Mouse (Mus musculus) hindlimb bud, embryonic 11.5 days (tissue): ENCODE data around the gene Pard3b.
A peak's percentile ranks its signal among the peaks of the same experiment; 100 is the strongest.

Experiments
- DNase-seq: peaks from one replicate; pipeline ENCODE4 v3.0.0-alpha.2; 2012; ENCODE audit warnings: low read depth, low spot score; ENCODE audit errors: extremely low spot score

Gene Pard3b

DNA sequence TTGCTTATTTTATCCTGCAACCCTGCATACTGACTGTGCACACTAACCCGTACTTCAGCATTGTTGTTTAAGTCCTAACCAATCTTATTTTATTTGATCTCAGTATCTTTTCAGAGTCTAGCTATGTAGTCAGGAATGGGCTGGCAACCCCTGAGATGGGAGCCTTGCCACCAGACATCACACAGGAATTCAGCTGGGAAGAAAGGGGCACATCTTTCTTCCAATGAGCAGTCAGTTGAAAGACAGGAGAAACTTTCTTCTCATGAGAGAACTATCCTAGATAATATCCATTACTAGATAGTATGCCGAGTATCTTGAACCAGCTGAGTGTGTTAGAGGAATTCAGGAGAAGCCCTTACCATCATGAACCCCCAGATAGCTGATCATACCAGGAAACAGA lies 985.5 kb downstream of the Pard3b start:
- no peak for DNase-seq

DNA sequence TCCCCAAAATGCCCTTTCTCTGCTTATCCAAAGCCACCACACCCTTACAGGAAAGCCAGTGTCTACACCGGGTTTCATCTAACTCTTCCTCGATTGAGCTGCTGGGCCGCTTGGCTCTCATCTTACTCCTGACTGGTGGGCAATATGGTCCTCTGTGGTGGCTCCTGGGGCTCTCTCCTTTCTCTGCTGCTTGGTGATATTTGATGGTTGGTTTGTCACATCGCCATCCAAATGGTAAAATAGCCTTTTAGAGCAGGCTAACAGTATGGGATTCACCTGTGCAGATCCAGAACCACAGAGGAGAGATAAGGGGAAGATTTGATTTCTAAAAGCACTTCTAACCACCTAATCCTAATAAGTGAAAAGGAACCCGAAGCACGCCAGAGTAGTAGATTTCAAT lies 986.2 kb downstream of the Pard3b start:
- DNase-seq: no peak

- DNase-seq: peak; percentile 71
Observed at GRCm38 (mm10) chr1:62625332-62625731, 986.7 kb downstream of the Pard3b start.

DNA sequence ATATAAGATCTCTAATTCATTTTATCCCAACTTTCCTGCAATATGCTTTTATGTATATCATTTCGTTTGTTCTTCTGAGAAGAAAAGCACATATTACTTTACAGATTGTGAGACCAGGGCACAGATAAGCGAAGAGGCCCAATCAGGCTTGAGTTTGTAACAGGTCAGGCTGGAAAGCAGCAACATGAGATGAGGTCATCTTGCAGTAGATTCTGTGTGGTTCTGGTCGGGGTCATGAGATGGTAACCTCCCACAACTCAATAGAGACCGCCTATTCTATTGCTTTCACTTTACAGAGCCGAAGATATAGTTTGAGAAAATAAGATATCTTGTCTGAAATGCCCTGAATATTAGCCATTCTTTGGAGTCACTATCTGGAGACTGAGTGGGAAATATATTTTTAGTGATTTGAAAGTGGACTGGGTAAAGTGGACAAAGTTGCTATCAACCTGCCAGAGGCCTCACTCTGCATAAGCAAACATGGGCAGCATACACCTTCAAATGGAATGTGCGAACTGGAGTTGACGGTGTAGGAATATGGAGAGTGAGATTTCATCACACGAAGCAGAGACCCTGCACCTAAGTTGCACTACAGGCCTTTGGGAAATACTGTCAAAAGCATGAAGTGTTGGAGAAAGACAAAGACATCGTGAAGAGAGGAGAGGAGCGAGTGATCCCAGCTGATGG lies 987.3 kb downstream of the Pard3b start:
- DNase-seq: no peak

- no peak for DNase-seq
Observed at GRCm38 (mm10) chr1:62629952-62630351, 991.3 kb downstream of the Pard3b start.

DNA sequence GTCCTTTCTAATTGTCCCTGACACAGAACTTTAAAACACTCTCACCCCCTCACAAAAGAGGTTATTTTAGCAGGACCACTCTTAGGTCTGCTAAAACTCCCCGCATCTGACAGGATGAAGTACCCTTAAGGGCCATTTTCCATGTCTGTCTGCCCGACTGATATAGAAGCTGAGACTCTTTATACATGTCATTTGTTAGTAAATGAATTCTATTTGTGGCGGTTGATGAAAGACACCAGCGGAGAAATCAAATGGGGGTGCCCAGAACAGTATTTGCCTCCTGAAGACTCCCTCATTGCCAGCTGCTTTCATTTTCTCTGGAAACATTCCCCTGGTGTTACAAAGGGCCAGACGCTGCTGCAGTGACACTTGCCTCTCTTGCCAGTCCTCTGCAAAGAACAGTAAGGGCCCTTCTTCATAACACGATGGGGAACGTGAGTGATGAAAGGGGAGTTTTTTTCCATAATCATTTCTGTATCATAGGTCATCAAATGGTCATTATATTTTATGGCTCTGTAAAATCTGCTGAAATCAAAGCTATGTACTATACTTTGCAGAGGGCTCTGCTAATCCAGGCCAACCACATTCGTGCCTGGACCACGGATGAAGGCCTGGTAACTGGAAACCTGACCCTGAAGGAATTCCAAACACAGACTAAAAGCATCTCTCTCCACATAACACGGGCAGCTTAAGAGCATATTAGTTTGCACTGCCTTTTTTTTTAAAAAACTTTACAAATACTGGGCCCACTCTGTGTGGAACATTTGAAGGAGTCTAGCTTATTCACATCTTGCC lies 993.1 kb downstream of the Pard3b start:
- DNase-seq: no peak

DNA sequence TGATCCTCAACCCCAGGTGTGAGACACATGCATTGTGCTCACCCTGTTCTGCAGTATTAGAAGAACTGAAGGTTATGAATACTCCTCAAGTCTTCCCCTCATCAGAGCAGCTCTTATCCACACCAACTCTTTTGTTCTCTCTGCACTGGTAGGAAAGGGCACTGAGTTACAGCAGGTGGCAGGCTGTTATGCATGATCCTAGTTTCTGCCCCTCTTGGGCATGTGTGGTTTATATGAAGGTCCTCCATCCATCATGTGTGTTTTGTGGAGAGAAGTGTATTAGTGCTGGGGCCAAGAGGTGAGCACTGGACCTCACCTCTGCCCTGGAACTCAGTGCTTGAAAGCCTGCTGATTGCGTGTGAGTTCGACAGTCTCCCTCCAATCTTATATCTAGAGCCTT lies 994.3 kb downstream of the Pard3b start:
- DNase-seq: no peak

GRCm38 (mm10) chr1:62635203-62635602 lies 996.6 kb downstream of the Pard3b start:
- DNase-seq: no peak

GRCm38 (mm10) chr1:62636906-62637673 lies 998.5 kb downstream of the Pard3b start:
- no peak for DNase-seq

GRCm38 (mm10) chr1:62639012-62639411 lies 1000.4 kb downstream of the Pard3b start:
- no peak for DNase-seq

- DNase-seq: no peak
Observed at GRCm38 (mm10) chr1:62639440-62639839, 1000.8 kb downstream of the Pard3b start.

GRCm38 (mm10) chr1:62644631-62645278 lies 1006.1 kb downstream of the Pard3b start:
- DNase-seq: peak; percentile 73

- DNase-seq: no peak
Observed at GRCm38 (mm10) chr1:62646812-62647211, 1008.2 kb downstream of the Pard3b start.

DNA sequence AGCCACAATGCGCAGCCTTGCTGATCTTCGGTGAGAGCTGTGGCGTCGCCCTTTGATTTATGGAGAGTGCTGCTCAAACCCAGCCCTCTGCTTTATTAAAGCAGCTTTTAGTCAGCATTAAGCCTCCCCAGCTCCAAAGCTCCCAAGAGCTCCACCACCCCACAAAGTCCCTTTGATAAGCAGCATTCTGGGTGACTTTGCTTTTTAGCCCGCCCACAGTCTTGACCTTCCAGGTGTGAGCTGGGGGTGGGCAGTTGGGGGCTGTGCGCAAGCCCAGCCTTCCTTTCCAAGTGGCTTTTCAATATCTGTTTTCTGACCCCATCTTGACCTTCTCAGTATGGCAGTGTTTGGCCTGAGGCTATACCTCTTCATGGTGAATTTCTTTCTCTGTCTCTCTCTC lies 1009.5 kb downstream of the Pard3b start:
- peak; percentile 74 for DNase-seq

DNA sequence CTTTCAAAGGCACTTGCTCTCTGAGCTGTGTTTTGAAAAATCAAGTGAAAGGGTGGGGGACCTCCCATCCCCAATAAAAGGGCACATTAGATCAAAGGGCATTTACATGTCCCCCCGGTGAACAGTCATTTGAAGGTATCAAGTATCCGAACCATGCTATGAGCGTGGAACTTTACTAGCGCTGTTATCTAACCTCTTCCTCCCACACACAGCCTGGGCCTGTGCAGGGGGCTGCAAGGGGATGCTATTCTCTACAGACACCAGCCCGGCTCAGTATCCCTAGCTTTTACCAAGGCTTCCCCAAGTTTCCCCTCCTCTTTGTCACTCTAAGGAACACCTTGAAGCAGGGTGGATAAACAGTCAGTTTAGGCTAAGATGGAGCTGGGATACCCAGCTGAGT lies 1010.0 kb downstream of the Pard3b start:
- no peak for DNase-seq

DNA sequence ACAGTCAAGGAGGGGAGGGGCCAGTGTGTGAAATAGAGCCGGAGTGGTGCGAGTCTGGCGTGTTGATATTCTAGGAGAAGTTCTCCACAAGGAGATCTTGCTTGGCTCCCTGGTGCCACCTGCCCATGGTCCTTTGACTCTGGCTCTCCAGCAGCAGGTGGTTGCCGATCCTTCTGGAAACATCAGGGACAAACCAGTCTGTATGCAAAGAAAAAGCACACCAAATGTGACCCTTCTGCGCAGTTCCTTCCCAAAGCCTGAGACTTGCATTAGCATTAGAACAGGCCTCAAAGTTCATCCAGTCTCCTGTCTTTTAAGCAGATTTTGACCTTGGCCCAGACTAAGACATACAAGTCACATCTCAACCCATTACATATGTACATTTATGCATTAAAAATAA lies 1011.9 kb downstream of the Pard3b start:
- DNase-seq: no peak

GRCm38 (mm10) chr1:62654436-62654835 lies 1015.8 kb downstream of the Pard3b start:
- DNase-seq: no peak

DNA sequence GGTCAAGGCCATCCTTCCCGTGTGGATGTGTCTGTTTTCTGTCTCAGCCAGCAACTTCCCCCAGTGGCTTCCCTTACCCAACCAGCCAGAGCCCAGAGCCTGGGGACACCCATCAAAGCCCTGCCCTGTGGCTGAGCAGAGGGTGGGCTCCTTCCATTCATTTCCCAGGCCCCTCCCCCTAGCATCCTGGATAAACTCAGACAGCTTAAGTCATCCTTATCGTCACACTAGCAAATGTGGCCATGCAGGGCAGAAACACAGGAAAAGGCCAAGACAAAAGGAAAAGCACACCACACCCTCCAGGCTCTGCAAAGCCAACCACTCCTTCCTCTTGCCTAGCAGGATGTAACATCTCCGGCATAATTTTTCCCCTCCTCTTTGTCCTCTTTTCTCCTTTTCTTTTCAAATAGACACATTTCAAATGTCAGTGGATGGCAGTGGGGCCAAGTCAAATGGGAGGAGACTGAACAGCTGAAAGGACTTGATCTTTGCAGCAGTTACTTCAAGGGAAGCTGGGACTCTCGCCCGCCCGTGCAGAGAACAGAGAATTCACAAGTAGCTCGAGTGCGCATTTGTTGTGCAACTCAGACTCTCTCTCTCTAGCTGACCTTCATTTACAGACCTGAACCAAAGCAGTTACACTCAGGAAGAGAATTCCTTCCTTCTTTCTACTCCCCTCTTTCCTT lies 1026.5 kb downstream of the Pard3b start:
- no peak for DNase-seq

DNA sequence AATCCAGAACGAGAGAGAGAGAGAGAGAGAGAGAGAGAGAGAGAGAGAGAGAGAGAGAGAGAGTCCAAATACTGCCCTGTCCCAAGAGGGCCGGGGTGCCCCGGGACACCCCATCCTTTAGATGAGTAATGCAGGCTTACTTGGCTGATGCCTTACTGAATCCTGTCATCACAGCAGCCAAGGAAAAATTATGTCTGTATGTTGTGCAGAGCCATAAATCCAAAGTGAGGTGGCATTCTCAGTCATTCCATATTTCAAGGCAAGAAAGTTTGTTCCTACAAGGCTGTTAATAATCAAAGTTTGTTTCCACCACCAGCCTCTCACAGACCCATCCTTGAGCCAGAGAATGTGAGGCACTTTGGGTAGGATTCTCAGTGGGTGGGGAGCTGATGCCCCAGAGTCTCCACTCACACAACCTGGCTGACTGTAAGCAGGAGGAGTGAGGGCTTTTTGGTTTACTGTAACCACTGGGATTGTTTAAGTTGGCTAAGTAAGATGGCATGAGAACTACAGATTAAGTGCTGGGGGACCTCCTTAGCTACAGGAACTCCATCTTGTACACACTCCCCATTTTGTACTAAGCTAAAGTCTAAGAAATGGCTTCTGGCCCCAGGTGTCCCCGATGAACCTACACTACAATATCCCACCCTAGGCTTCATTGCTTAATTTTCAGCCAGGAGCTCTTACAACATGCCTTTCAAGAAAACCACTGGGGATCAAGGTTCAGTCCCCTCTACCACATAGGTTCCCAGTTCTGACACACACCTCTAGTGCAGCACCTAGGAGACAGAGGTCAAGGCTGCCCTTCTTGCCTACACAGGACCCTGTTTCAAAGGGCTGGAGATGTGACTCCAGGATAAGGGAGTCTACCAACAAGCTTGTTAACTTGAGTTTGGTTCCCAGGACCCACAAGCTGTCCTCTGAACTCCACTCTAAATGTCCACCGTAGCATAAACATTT lies 1027.4 kb downstream of the Pard3b start:
- DNase-seq: no peak

DNA sequence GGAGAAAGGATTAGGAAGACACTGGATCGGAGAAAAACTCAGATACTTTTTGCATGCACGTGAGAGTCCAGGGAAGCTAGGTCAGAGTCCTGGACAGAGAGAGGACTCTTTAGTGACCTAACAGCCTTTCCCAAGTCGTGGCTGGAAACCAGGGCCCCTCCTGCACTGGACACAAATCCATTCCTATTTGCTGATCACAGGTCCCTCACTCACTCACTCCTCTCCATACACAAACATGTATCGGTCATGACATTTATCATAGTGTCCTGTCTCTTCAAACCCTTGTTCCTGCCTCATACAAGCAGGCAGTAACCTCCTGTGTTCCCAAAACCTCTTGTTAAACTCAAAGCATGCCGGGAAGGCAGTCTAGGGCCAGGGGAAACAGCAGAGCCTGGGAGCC lies 1028.2 kb downstream of the Pard3b start:
- no peak for DNase-seq
